Mouse (Mus musculus) urinary bladder, adult 18-20 months (tissue): ENCODE data around the gene Armc9.

Source experiments
- DNase-seq, 2 experiments: peaks; one replicate each; pipeline ENCODE4 v3.0.0; 2022; ENCODE audit warnings: low spot score in 2 of 2, mixed read lengths in 2 of 2

The Armc9 gene

DNA sequence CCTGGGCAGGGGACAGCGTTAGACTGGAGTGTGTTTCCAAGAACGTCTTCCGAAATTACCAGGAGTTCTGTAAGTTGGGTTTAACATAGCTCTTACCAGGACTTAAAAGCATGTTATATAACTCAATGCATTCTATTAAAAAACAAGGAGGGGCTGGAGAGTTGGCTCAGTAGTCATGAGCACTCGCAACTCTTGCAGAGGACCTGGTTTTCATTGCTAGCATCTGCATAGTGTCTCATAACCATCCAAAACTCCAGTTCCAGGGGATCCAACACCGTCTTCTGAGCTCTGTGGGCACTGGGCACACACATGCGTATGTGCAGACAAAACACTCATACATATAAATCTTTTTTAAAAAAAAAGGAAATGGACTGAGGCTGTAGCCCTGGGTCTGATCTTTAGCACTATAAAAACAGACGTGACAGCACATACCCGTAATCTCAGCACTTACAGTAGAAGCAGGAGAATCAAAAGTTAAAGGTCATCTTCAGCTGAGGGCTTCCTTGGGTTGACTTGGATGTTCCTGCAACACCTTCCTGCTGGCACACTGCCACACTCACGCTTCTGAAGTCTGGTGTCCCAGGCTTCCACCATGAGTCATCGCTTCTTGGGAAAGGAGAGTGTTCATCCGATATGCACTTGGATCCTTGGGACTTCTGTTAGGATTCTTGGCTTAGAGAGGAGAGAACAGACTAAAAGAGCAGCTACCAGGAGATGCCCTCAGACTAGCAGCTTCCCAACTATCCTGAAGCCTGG is 127.4 kb downstream of the Armc9 start:
- no peak for DNase-seq

DNA sequence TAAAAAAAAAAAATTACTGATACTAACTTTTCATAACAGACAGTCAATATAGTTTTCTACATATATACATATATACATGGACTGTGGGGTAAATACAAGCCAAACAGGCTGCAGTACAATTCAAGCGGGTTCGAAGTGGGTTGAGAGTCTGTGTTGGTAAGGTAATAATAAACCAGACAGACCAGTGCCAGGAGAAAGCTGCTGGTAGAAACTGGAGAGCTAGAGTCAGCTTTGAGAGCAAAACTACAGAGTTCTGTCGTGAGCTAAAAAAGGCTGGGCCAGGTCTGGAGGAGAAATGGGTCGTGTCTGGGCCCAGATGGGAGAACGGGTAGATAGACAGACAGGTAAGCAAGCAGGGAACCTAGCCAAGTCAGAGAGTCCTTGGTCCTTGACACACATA is 129.5 kb downstream of the Armc9 start:
- DNase-seq = no peak

DNA sequence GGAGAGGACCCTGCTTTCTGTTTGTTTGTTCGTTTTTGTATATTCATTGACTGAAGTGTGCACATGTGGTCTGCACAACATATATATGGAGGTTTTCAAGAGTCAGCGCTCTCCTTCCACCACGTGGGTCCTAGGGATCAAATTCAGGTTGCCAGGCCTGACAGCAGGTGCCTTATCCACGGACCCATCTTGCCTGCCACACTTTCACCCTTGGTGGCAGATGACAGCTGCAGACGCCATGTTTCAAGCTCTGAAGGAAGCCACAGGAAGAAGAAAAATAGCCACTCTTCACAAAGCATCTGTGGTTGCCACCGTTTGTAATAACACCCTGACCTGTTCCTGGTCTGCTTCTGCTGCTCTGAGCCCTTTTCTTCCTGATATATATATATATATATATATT is 130.7 kb downstream of the Armc9 start:
- DNase-seq = no peak

DNA sequence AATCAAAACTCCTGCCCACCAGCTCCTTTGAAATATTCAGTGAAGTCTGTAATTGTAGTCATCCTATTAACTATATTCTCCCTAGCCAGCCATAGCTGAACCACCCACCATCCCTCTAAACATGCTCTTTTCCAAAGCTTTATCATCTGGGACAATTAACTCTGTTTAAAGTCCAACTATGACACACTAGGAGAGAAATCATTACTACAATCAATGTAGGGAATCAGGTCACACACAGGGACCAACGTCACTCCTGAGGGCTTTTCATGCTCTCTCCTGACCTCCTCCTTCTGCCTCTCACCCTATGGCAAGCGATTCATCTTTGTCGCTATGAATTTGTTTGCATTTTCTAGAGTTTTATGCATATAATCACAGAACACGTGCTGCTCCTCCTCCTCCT is 132.9 kb downstream of the Armc9 start:
- DNase-seq = no peak

DNA sequence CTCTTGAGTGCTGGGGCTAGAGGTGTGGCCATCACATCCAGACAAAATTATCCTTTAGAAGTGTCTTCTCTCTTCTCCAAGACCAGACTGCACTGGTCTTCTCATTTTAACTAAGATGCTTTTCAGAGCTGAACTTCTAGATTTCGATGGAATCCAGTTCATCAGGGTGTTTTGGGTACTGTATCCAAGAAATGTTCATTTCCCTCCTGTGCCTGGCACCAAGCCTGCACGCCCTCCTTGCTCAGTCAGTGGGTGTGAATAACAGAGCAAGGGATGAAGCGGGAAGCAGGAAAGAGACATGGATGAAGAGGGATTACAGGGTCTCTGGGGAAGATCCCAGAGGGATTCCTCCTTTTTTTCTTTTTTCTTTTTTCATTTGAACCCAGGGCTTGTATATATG is 135.9 kb downstream of the Armc9 start:
- no peak for DNase-seq

DNA sequence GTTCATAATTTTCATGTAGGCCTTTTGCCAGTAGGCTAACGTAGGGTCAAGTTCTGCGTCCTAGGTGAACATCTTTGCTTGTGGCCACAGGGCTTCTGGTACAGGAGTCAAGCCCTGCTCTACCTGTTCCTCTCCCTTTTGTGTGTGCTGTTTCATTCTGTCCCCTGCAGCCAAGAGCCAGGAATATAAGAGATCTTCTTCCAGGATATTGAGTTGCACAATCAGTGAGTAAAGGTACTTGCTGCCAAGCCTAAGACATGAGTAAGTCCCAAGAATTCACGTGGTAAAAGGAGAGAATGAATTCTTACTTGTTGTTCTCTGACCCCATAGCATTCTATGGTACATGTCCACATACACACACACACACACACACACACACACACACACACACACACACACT is 138.5 kb downstream of the Armc9 start:
- DNase-seq = no peak

DNA sequence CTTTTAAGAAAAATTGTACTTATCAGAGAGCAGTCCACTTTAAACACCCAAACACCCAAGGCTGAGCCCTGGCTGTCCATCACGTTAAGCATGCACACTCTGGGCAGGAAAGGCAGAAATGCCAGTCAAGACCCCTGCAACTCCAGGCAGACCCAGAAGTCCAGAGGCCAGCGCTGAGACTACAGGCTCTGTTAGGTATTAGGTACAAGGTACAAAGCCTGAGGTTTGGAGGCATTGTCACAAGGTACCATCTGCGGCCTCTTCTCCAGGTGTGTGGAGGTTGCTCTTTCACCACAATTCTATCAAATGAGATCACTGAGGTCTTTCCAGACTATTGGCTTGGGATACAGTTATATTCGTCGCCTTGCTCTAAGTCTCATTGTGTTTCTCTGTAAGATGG is 139.3 kb downstream of the Armc9 start:
- no peak for DNase-seq

DNA sequence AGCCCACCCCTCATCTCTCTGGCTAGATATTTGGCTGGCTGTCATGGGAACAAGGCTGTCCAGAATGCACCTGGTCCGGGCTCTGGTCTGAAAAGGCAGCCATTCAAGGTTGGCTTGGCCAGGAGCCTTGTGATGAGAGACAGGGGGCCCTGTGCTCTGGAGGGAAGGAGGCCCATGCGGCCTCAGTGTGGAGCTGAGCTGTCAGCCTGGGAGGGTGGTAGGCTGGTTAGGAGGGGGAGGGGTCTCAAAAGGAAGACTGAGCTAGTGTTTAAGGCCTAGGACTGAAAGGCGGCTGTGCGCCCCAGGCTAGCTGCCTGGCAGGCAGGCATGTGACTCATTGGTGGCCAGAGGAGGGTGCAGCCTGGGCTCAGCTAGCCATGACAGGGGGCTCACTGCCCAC is 139.9 kb downstream of the Armc9 start:
- DNase-seq = no peak

DNA sequence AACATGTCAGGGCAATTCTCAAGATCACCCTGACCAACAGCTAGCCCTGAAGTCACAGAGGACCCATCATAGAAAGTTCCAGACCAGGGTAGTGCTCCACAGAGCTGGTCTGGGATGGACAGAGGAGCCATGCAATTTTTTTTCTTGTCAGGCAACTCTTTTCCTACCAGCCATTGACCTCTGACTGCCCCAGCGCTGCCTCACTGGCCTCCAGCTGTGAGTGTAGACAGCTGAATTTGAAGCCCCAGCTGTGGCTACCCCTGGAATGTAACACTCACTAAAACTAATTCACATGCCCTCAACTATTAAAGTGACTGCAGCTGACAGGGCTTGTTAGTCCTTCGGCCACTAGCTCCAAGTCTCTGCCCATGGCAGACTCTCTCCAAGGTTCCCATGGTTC is 145.5 kb downstream of the Armc9 start:
- no peak for DNase-seq

DNA sequence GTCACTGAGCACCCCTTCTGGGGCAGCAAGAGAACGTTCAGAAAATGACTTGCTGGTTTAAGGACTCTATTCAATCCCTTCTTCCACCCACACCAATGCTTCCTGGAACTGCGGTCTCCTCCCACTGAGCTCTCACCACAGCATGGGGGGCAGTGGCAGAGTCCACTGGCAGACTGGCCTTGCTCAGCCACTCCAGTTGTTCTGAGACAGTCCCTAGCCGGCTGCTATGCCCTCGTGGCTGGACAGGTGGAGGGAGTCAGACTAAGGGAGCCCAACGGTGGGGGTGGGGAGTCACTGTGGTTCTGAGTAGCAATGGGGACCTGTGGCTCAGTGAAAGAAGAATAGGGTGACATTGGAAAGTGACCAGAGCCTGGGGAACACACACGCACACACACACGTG is 146.2 kb downstream of the Armc9 start:
- no peak for DNase-seq

DNA sequence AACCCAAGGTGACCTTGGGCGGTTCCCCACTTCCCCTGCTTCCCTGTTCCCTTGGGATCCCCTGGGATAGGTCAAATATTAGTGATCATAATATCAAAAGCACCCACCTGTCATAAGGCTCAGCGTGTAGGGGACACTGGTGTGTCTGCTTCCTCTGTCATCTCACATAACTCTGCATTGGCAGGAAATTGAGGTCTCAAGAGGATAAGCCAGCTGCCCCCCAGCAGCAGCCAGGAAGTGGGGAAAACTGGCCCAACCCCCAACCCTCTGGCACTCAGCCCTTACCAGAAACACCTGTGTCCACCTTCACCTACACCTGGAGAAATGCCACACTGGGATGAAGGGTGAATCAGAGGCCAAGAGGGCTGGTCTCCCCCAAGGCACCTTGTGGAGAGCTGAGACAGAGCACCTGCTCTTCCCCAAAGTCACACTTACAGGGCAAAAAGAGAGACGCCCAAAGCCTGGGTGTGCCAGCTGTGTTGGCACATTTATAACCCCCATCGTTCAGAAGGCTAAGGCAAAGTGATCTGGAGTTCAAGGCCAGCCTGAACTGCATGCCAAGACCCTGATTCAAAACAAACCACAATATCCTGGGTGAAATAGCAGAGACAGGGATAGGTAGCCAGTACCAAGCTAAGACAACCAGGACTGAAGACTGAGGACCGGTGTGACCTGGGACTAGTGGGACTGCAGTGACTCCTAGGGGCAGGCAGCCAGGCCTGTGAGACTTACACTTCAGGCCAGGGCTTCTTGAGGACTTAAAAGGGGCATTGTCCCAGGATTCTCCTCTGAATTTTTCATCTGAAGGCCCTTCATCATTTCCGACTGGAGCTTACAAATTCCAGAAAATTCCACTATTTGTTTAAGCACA is 146.9 kb downstream of the Armc9 start:
- no peak for DNase-seq

DNA sequence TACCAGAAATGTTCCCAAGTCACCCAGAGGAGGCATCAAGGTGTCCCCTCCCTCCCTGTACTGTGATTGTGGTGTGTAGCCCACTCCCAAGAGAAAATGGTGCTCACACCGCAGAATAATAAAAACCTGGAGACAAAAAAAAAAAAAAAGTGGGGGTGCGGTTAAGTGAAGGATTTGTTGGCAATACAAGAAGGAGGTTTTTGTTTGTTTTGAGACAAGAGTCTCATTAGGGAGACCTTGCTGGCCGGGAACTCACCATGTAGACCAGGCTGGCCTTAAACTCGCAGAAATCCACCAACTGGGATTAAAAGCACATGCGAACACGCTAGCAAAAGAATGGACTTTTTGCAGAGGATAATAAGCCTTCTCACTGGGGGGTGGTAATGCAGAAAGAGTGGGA is 148.0 kb downstream of the Armc9 start, which contains the start of gene B3gnt7:
TSS of gene B3gnt7 (plus strand) at position 301 of the 400 bp plus-strand sequence.
- no peak for DNase-seq

DNA sequence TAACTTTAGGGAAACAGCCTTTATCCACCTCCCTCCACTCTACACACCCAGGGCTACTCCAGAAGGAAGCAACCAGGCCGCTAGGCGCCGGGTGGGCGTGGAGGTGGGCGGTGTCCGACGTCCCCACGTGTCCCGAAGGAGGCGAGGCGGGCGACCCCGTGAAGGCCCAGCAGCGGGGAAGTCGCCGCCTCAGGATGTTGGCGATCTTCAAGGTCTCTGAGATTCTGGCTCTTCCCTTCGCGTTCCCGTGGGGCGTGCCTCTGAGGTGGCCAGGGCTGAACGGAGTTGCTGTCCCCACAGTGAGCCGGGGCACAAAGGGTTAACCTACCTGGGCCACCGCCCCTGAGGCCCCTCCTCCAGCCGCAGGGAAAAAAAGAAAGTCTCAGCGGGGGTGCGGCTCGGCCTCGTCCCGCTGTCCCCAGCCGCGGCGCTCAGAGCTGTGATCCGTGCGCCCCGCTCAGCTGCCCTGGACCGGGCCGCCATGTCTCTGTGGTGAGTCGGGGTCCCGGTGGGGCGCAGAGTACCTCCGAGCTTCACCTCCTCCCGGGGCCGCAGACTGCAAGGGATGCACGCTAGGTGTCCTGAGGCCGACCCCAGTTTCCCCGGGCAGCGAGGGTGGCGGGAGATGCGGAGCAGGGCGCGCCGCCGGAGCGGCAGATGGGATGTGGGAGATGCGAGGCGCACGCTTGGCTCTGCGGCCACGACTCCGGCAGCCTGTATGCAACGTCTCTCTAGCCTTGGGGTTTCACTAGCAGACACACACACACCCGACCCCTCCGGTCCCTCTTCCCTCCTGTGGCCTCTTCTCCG is 148.7 kb downstream of the Armc9 start:
- peak; percentile 34 to 38 for DNase-seq

DNA sequence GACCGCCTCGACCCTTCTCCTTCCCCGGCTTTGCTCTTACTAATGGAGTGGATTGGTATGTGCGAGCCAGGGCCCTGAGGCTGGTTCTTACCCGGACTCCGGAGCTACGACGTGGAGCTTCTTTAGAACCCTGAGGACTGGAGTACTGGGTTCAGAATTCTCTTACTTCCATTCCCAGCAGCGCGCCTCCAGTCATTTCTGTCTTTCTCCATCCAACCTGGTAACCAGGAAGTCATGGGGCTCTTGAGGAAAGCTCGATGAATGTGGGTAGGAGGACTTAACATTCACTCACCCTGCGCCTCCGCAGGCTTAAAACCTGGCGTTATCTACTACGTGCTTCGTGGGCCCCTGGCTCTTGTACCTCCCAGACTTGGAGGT is 149.3 kb downstream of the Armc9 start:
- DNase-seq = no peak

DNA sequence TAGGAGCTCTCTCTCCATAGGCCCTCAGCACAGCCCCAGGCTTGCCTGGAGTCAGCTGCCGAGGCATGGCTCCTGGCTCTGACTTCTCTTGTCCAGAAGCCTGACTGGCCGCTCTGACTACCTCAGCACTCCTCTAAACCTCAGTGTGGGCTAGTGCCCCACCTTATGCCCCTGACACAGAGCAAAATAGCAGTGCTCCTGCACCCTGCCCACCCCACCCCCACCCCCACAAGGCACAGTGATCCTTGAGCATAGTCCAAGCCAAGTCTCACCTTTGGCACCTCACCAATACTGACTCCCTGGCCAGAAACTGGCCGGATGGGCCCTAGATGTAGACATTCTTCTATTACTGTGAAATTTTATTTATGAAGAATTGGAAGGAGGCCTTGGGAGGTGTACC is 152.1 kb downstream of the Armc9 start:
- no peak for DNase-seq

DNA sequence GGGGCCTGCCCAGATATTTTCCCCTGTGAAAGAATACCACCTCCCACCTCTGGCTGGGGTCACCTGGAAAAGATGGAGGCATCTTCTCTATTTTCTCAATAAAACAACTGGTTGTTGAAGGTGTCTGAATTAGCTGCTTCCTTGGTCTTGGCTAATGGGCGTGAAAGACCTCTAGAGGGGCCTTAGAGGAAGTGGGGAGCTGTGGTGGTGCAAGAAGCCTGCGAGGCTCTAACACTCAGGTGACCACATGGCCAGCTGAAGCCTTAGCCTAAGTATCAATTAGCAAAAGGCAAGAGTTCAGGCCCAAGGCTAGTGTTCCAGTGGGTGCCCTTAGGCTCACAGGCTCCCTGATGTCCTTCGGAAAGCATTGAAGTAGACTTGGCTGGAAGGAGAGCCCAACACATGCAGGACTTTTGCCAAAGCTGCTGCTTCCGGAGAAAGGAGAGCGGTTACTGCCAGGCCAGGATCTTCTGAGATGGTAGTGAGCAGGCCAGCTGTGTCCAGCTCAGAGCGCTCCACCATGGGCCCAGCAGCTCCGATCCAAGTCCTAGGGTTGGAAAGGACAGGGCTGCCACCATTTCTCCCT is 152.7 kb downstream of the Armc9 start:
- no peak for DNase-seq

DNA sequence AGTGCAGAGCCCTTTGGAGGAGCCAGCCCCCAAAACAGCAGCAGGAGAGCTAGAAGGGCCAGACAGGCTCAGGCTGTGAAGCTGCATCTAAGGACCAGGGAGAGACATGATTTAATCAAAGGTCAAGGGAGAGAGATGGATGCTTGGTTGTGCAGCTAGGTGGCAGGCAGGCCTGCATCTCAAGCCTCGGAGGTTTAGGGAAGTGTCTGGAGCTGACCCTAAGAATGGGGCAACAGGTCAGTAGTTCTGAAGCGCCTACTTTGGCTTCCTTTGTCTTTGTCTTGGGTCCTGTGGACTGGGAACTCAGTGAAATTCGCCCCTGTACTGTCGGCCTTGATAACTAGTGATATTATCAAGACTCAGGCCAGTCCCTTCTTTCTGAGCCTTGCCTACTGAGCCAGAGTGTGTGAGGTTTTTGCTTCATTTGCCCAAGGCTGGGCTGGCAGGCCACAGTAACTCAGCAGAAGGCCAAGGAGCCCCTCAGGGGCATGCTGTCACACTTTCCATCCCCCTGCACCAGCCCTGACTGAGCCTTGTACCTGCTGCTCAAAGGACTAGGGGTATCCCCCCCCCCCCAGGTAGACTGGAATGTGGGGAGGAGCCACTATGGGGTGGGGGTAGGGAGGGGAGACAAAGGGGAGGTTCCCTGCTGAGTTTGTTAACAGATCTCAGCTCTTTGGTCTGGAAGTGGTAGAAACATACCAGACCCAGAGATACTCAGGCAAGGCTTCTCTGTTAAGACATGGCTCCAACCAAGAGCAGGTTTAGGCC is 153.5 kb downstream of the Armc9 start:
- DNase-seq = no peak

DNA sequence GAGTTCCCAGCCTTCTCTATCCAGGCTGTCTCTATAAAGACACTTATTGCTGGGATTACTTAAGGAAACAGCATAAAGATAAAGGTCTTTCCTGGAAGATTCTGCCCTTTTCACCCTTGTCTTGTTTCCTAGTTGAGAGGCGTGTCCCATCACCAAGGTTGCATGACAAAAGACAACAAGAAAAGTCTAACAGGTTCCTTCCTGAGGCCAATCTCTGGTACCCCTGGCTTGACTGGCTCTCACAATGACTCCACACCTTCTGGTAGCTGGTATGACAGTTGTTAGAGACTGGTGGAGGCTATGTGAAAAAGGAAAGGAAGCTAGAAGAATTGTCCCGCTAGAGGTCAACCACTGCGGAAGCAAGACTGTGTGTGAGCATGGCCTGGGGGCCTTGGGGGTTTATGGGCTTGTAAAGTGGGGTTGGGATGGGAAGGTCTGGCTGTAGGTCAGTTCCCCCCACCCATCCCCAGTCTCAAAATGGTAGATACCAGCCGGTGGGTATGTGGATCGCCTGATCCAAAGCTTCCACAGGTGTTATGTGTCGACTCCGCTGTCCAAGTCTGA is 154.8 kb downstream of the Armc9 start:
- DNase-seq = no peak

DNA sequence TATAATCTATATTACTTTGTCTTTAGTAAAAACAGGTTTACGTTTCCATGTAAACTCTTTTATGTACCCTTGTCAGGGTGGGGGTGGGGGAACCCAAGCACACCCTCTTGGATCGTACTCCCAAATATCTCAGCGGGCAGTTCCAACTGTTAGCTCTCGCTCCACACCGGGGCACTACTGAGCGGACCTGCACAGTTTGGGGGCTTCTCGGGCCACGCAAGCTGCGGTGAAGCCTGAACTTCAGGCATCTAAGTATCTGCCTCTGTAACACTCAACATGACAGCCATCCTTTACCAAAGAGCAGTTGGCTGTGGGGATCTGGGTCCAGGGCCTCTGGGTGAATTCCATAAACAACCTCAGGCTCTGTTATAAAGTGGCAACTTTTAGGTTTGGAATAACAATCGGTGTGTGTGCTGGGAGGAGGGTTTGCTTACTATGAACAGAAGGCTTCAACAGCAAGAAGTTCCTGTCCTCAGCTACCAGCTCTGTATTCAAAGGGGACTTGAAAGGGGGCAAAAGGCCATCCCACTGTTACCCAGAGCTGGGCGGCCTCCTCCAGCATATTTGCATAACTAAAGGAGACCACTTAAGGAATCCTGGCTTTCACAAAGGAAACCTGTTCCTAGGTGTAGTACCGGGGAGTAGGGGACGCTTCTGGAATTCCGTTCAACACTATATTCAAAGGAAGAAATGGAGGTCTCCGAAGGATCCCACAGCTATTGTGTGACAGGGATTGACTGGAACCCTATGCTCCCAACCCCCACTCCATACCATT is 156.1 kb downstream of the Armc9 start:
- DNase-seq = no peak

DNA sequence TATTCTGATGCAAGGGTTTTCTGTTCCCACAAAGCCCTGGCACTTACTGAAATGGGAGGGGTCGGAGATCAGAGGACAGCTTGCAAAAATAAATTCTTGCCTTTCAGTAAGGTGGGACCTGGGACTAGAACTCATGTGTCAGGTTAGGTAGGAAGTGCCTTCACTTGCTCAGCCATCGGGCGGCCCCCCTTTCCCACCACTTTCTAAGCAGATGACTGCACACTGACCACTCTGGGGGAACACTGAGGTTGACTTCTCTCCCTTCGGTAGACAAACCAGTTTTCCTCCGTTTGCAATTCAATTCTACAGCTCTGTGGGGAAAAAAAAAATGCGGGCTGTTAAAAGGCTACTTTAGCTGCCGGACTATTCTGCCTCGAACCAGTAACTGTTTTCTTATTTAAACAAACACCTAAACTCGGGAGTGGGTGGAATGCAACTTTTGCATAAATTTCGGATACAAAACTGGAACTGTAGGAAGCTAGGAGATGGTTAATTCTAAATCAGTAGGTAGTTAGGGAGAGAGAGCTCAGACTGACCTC is 157.0 kb downstream of the Armc9 start:
- DNase-seq = no peak
